Mouse (Mus musculus): ENCODE results near the gene Raly.

DNA sequence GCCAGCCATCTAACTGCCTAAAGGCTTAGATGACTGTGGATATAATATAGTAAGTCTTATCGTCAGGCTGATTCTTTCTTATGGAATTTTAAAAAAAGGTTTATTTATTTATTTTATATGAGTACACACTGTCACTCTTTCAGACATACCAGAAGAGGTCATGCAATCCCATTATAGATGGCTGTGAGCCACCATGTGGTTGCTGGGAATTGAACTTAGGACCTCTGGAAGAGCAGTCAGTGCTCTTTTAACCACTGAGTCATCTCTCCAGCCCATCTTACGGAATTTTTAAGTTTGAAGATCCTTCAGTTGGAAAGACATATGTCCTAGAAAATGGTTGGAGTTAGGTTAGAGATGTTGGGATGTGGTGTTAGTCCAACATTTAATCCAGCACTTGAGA lies 22.5 kb downstream of the Raly start:
- TF ChIP-seq POLR2A (IDR thresholded peaks at IDR 0.05; ENCODE audit: insufficient read depth, low read depth, low read length) (no peak), CTCF (IDR thresholded peaks at IDR 0.05) (no peak)

Data from heart, adult 2 months (tissue).